Mouse (Mus musculus): ENCODE results near the gene Itprid1.

- no peak for TF ChIP-seq CTCF (conservative IDR thresholded peaks at IDR 0.05; ENCODE audit: insufficient read depth, insufficient read length, low read depth, low read length)
- no peak for TF ChIP-seq POLR2A (IDR thresholded peaks at IDR 0.05; ENCODE audit: low read depth, low read length)
Observed at GRCm38 (mm10) chr6:55803991-55804680, 32.6 kb upstream of the Itprid1 start.
